In genomic region chr3:21860915-21861635, GRCm38 (mm10) we compare ENCODE assay signal across 18 mouse cellular contexts.
DNase-seq lines count a peak whose midpoint lies in the region; ATAC-seq and TF ChIP-seq lines count a peak whose summit lies in the region.
"Had no signal": no experiment of that assay in that cellular context is flagged by ENCODE, and none has a peak within 500 bp of the region (broad histone marks: within the 10 kb centered on the region; RNA-seq: fewer than 3 reads in every experiment).

No protein-coding gene starts in this region.

- H3K27me3 ChIP-seq in kidney, adult 2 months (replicated peaks; ENCODE audit: control insufficient read depth, insufficient read depth, low read length): no peaks in the 10 kb centered on the region
- no peaks in the 10 kb centered on the region for H3K27me3 ChIP-seq in kidney, embryonic 15.5 days
- H3K27me3 ChIP-seq: embryonic facial prominence, embryonic 13.5 days; forebrain, embryonic 13.5 days; heart, embryonic 12.5 days had no signal

- H3K9me3 ChIP-seq in kidney, embryonic 15.5 days (replicated peaks): no peaks in the 10 kb centered on the region
- H3K9me3 ChIP-seq: embryonic facial prominence, embryonic 13.5 days; forebrain, embryonic 13.5 days; heart, embryonic 12.5 days had no signal

- no peaks in the 10 kb centered on the region for H3K36me3 ChIP-seq in kidney, adult 2 months (ENCODE audit: control insufficient read depth, insufficient read depth, low read length)
- H3K36me3 ChIP-seq in kidney, embryonic 15.5 days: no peaks in the 10 kb centered on the region
- H3K36me3 ChIP-seq: embryonic facial prominence, embryonic 13.5 days; heart, embryonic 12.5 days had no signal

- H3K4me2 ChIP-seq in kidney, embryonic 15.5 days: no peak overlapping the region
- H3K4me2 ChIP-seq: embryonic facial prominence, embryonic 13.5 days; forebrain, embryonic 13.5 days; heart, embryonic 12.5 days had no signal

- H3K9ac ChIP-seq in kidney, embryonic 15.5 days: no peak overlapping the region
- H3K9ac ChIP-seq: embryonic facial prominence, embryonic 13.5 days; forebrain, embryonic 13.5 days; forebrain, postnatal 0 days; heart, embryonic 12.5 days had no signal

- WGBS in kidney, adult 2 months: 36% methylated on average over 4 of the region's 4 CpGs
- WGBS in kidney, embryonic 15.5 days: 32% methylated on average over 4 of the region's 4 CpGs

- ATAC-seq in kidney, embryonic 15.5 days (replicated peaks; ENCODE audit: low FRiP score): no peak
- ATAC-seq: forebrain, embryonic 13.5 days; forebrain, postnatal 0 days; hindbrain, embryonic 16.5 days had no signal

- peaks cover 4% of the 10 kb centered on the region; the same call in 1 of the 2 replicates for H3K4me1 ChIP-seq in kidney, adult 2 months (ENCODE audit: control insufficient read depth, insufficient read depth, low read length)
- H3K4me1 ChIP-seq in kidney, embryonic 15.5 days: no peaks in the 10 kb centered on the region
- peaks cover 8% of the 10 kb centered on the region for H3K4me1 ChIP-seq in embryonic fibroblast, embryonic 13.5 days (ENCODE audit: control insufficient read depth, insufficient read depth, low read length)
- H3K4me1 ChIP-seq: forebrain, embryonic 13.5 days; heart, embryonic 12.5 days had no signal

- peak; percentile 65 for DNase-seq in kidney, adult 2 months
- DNase-seq in kidney, postnatal 4 days: no peak
- DNase-seq in kidney, postnatal 36 days: peak; percentile 18 to 40
- peak; percentile 43 for DNase-seq in Muller cell, postnatal 12 days (ENCODE audit: inconsistent ontology term)
- DNase-seq in gastrocnemius, adult 2 months: no peak
- DNase-seq: adrenal gland, postnatal 10 days; cerebellum, adult 11-12 months; cerebellum, adult 9-10 months; cerebellum, postnatal 36 days; forebrain, postnatal 0 days; gastrocnemius, postnatal 25 days; heart, postnatal 36 days had no signal

- H3K27ac ChIP-seq in kidney, adult 2 months (ENCODE audit: insufficient read depth, low read depth, low read length): peak overlapping the region; percentile 50
- H3K27ac ChIP-seq in kidney, embryonic 15.5 days: no peak overlapping the region
- H3K27ac ChIP-seq in embryonic fibroblast, embryonic 13.5 days (ENCODE audit: insufficient read depth, low read length): peak overlapping the region; percentile 71
- H3K27ac ChIP-seq in gastrocnemius, adult 2 months: no peak overlapping the region
- H3K27ac ChIP-seq: embryonic facial prominence, embryonic 13.5 days; forebrain, embryonic 13.5 days had no signal

- TF ChIP-seq POLR2A in kidney, adult 2 months (IDR thresholded peaks at IDR 0.05; ENCODE audit: low read depth, low read length): no peak
- no peak for TF ChIP-seq POLR2A in embryonic fibroblast, embryonic 13.5 days (IDR thresholded peaks at IDR 0.05; ENCODE audit: low read depth, low read length)

- TF ChIP-seq CTCF in kidney, adult 2 months (conservative IDR thresholded peaks at IDR 0.05; ENCODE audit: insufficient read depth, insufficient read length, low read depth, low read length): no peak
- TF ChIP-seq CTCF in embryonic fibroblast, embryonic 13.5 days (IDR thresholded peaks at IDR 0.05; ENCODE audit: borderline replicate concordance, insufficient read depth, low read length): no peak
- no peak for TF ChIP-seq CTCF in gastrocnemius, adult 2 months (IDR thresholded peaks at IDR 0.05)

- H3K4me3 ChIP-seq in kidney, adult 2 months (ENCODE audit: insufficient read depth, low read depth, low read length): no peak overlapping the region
- H3K4me3 ChIP-seq in kidney, embryonic 15.5 days (replicated peaks): no peak overlapping the region
- no peak overlapping the region for H3K4me3 ChIP-seq in embryonic fibroblast, embryonic 13.5 days (ENCODE audit: insufficient read depth, low read length)
- H3K4me3 ChIP-seq in gastrocnemius, adult 2 months: no peak overlapping the region
- H3K4me3 ChIP-seq: embryonic facial prominence, embryonic 13.5 days; forebrain, embryonic 13.5 days; heart, embryonic 12.5 days had no signal

- intact Hi-C loops in gastrocnemius, adult 2 months (cut with DNase I): no loop called here

Comparison
In these comparisons a context has a peak if more than half of its experiments do, and no peak if none do; other contexts are left out.
1. DNase-seq: peak in kidney, adult 2 months (single experiment), kidney, postnatal 36 days (2 of 2) and Muller cell, postnatal 12 days (single experiment); none in kidney, postnatal 4 days (0 of 2) and gastrocnemius, adult 2 months (single experiment).
2. H3K27ac ChIP-seq: peak in kidney, adult 2 months (single experiment) and embryonic fibroblast, embryonic 13.5 days (single experiment); none in kidney, embryonic 15.5 days (single experiment) and gastrocnemius, adult 2 months (single experiment).